Mouse (Mus musculus): ENCODE measurements around the gene Gm11938. TPM values are rescaled to one million over a fixed set of nuclear protein-coding genes. Genes with fewer than 3 reads are reported as not detected.

Gm11938 gene
- not detected for polyA plus RNA-seq (2014; fragmentation: Illumina TruSeq; extraction: RNeasy Lipid Tissue Mini Kit (QIAGEN cat#74804); ENCODE audit: low read depth, low replicate concordance)

DNA sequence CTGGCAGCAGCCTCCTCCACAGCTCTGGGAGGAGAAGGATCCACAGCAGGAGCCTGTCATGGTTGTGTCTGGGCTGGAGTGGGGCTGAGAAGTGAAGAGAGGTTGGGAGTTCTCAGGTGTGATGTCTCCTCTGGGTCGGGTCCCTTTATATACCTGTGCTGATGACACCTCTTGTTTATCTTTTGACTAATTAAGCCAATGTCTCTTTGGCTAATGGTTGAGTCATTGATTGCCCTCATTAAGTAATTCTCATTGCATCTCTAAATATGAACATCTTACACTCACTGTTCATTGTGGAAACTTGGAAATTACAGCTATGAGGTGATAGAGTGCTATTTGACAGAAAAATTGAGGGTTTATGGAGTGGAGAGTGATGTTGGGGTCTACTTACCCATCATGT lies at the start of gene Gm11938:
Gene Gm11938, minus strand, starts transcription at position 101 of the 400 bp plus-strand sequence.

DNA sequence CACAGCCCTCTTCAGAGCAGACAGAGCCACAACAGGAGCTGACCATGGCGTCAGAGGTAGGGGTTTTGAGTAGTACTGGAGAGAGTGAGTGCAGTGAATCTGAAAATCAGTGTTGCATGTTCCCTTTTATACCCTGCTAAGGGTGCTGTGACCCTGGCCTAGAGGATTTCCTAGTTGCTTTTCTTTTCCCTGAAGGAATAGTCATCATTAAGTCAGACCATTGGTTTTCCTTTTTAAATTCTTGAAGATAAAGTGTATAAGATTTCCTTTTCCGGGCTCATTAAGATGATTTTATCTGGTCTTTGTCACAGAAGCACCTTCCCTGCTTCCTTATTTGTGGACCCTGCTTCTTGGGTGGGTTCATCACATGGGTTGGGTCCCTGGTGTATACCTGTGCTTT lies 47.0 kb upstream of the Gm11938 start, which contains the start of gene Gm11555:
Gene Gm11555, minus strand, starts transcription at position 101 of the 400 bp plus-strand sequence.

DNA sequence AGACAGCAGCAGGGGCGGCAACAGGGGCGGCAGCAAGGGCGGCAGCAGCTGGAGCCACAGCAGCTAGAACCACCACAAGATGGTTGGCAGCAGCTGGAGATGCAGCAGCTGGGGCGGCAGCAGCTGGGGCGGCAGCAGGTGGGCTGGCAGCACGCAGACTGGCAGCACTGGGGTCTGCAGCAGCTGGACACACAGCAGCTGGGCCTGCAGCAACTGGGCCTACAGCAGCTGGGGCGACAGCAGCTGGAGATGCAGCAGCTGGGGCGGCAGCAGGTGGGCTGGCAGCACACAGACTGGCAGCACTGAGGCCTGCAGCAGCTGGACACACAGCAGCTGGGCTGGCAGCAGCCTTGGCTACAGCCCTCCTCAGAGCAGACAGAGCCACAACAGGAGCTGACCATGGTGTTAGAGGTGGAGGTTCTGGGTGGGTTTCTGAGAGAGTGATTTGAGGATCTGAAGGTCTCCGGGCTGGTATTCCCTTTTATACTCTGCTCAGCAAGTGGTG lies 40.6 kb upstream of the Gm11938 start, which contains the start of gene Krtap4-7:
Gene Krtap4-7, minus strand, starts transcription at position 455 of the 505 bp plus-strand sequence.

DNA sequence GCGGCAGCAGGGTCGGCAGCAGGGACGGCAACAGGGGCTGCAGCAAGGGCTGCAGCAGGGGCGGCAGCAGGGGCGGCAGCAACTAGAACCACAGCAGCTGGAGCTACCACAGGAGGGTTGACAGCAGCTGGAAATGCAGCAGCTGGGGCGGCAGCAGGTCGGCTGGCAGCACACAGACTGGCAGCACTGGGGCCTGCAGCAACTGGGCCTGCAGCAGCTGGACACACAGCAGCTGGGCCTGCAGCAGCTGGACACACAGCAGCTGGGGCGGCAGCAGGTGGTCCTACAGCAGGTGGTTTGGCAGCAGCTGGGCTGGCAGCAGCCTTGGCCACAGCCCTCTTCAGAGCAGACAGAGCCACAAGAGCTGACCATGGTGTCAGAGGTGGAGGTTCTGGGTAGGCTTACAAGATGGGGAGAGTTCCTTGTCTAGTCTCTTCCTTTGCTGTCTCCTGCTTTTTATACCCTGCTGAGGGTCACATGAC lies 31.6 kb upstream of the Gm11938 start, which contains the start of gene Krtap4-2:
Gene Krtap4-2, minus strand, starts transcription at position 432 of the 482 bp plus-strand sequence.

DNA sequence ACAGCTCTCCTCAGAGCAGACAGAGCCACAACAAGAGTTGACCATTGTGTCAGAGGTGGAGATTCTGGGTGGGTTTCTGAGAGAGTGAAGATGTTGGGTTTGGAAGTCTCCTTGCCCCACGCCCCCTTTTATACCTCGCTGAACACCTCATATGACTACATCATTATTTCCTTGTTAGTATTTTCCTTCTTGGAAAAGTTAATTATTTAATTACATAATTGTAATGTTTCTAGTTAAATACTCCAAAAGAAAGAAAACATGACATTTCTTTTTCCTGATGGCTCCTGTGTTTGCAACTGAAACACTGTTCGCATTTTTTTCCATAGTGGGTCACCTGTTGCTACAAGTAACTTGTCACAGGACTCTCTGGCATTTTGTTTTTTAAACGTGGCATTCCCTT lies 25.0 kb upstream of the Gm11938 start, which contains the start of gene Krtap4-1:
Gene Krtap4-1, minus strand, starts transcription at position 101 of the 400 bp plus-strand sequence.

DNA sequence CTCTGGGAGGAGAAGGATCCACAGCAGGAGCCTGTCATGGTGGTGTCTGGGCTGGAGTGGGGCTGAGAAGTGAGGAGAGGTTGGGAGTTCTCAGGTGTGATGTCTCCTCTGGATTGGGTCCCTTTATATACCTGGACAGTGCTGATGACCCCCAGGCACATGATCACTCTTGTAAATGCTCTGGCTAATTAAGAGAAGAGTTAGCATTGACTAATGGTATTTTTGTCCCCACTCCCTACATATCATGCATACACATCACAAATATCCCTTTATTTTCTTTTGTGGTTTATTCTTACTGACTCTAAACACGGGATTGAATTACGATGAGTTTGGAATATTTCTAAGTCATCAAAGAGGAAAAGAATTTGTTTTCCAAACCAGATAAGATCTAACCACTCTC lies 17.2 kb upstream of the Gm11938 start, which contains the start of gene Gm11562:
Gene Gm11562, minus strand, starts transcription at position 101 of the 400 bp plus-strand sequence.

DNA sequence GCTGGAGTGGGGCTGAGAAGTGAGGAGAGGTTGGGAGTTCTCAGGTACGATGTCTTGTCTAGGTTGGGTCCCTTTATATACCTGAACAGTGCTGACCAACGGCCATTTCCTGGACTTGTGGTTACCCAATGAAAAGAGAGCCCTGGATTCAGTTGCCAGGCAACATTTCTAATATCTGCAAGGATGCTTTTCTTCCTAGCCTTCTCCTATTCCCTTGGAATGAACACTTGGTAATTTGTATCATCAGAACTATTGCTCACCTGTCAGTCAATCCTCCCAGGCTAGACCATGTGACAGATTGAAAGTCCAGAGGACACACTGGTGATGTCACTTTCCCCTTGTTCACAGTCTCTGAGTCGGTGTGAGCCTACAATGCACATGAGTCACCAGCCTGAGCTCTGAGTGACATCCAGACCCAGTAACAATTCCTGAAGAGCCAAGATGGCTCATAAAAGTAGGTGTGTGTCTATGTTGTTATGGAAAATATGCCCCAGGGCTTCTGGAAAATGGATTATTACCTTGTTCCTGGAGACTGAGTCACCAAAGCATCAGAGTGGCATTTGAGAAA lies 11.8 kb upstream of the Gm11938 start, which contains the start of gene Krtap2-4:
Gene Krtap2-4, minus strand, starts transcription at position 51 of the 568 bp plus-strand sequence.

DNA sequence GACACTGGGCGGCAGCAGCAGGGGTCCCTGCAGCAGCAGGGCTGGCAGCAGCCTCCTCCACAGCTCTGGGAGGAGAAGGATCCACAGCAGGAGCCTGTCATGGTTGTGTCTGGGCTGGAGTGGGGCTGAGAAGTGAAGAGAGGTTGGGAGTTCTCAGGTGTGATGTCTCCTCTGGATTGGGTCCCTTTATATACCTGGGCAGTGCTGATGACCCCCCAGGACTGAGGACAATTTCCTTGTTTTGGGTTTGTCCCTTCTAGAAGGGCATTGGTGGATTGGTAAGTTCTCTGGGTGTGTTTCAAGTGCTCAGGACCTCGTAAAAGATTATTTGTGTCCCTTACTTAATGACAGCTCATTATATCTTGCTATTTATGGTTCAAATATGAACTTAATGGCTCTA lies 7.0 kb upstream of the Gm11938 start, which contains the start of gene Gm11937:
Gene Gm11937, minus strand, starts transcription at position 101 of the 400 bp plus-strand sequence.

DNA sequence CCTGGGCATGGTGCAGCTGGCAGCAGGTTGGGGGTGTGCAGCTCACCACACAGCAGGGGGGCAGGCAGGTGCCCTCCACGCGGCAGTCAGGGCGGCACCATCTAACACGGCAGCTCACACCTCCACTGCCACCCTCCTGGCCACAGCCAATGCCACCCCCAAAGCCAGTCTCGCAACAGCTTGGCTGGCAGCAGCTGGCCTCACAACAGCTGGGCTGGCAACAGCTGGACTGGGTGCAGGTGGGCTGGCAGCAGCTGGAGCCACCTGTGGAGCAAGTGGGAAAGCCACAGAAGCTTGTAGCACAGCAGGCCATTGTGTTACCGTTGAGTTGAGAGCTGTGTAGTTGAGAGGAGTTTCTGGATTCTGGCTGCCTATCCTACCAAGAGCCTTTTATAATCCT lies 5.4 kb downstream of the Gm11938 start, which contains the start of gene Krtap9-3:
Gene Krtap9-3, minus strand, starts transcription at position 364 of the 400 bp plus-strand sequence.

DNA sequence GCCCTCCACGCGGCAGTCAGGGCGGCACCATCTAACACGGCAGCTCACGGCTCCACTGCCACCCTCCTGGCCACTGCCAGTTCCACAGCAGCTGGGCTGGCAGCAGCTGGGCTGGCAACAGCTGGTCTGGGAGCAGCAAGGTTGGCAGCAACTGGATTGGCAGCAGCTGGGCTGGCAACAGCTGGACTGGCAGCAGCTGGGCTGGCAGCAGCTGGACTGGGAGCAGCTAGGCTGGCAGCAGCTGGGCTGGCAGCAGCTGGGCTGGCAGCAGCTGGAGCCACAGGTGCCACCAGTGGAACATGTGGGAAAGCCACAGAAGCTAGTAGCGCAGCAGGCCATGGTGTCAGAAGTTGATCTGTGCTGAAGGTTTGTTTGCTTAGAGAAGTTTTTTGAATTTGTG lies 12.1 kb downstream of the Gm11938 start, which contains the start of gene Krtap1-3:
Gene Krtap1-3, minus strand, starts transcription at position 359 of the 400 bp plus-strand sequence.

DNA sequence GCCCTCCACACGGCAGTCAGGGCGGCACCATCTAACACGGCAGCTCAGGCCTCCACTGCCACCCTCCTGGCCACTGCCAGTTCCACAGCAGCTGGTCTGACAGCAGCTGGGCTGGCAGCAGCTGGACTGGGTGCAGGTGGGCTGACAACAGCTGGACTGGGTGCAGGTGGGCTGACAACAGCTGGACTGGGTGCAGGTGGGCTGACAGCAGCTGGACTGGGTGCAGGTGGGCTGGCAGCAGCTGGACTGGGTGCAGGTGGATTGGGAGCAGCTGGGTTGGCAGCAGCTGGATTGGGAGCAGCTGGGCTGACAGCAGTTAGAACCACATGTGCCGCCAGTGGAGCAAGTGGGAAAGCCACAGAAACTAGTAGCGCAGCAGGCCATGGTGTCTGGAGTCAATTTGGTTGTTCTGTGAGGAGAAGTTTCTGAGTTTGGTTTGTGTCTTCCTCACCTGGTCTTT lies 19.8 kb downstream of the Gm11938 start, which contains the start of gene Krtap1-4:
Gene Krtap1-4, minus strand, starts transcription at position 410 of the 460 bp plus-strand sequence.

DNA sequence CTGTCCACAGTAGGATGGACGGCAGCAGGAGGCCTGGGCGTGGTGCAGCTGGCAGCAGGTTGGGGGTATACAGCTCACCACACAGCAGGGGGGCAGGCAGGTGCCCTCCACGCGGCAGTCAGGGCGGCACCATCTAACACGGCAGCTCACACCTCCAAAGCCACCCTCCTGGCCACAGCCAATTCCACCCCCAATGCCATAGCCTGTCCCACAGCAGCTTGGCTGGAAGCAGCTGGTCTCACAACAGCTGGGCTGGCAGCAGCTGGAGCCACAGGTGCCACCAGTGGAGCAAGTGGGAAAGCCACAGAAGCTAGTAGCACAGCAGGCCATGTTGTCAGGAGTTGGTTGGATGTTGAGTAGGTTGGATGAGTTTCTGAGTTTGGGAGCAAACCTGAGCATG lies 22.5 kb downstream of the Gm11938 start, which contains the start of gene Krtap1-5:
Gene Krtap1-5, minus strand, starts transcription at position 381 of the 400 bp plus-strand sequence.

DNA sequence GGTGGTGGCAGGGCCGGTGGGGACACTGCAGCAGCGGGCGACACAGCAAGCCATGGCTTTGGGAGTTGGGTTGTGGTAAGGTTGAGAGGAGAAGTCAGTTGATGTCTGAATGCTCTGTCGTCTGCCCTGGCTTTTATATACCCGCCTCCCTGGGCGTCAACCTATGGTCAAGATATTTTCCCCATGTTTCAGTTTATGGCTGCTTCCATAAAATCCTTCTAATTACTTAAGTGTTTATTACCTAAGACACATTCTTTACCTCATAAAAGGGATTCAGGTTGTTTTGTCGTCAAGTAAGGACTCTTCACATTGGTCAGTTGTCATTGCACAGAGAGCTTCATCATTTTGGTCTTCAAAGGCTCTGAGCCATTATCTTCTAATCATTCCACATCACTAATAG lies 36.6 kb downstream of the Gm11938 start, which contains the start of gene Krtap3-1:
Gene Krtap3-1, minus strand, starts transcription at position 101 of the 400 bp plus-strand sequence.

DNA sequence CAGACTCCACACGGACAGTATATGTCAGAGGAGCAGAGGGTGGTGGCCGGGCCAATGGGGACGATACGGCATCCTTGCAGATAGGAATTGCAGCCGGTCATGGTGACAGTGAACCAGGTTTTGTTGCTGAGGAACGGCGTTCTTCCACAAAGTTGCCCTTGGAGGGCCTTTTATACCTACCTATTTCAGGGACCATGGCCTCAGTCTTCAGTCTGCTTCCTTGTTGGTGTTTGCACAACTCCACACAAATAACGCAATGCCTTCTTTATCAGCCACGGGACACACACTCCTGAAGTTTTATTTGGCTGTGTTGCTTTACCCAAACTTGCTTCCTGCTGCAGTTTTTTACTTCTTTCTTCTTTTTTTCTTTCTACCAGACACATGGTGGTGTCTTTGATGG lies 43.7 kb downstream of the Gm11938 start, which contains the start of gene Gm11939:
Gene Gm11939, minus strand, starts transcription at position 101 of the 400 bp plus-strand sequence.

DNA sequence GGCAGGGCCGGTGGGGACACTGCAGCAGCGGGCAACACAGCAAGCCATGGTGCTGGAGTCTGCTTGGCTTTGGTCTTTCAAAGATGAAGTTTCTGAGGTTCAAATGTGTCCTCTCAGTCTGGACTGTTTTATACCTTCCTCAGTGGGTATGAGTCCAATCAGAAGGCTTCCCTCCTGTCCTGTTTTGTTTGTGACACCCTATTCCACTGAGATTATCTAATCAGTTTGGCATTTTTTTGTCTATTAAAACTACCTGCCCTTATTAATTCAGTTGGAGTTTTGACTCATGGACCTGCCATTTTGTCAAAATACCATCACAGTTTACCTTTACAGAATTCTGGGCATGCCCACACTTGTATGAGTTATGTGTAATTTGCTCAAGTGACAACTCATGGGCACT lies 46.4 kb downstream of the Gm11938 start, which contains the start of gene Krtap3-2:
Gene Krtap3-2, minus strand, starts transcription at position 101 of the 400 bp plus-strand sequence.

Other genes with a start within 250 kb of the Gm11938 start
- not detected for gene Krt28, start 228.4 kb downstream of the Gm11938 start, polyA plus RNA-seq (2014; fragmentation: Illumina TruSeq; extraction: RNeasy Lipid Tissue Mini Kit (QIAGEN cat#74804); ENCODE audit: low read depth, low replicate concordance)
- 4.5 TPM for gene Krt10, start 213.9 kb downstream of the Gm11938 start, polyA plus RNA-seq (2014; fragmentation: Illumina TruSeq; extraction: RNeasy Lipid Tissue Mini Kit (QIAGEN cat#74804); ENCODE audit: low read depth, low replicate concordance)
- gene Krt12, start 181.0 kb downstream of the Gm11938 start, polyA plus RNA-seq (2014; fragmentation: Illumina TruSeq; extraction: RNeasy Lipid Tissue Mini Kit (QIAGEN cat#74804); ENCODE audit: low read depth, low replicate concordance) = not detected
- 0.31 TPM for gene Krt20, start 165.2 kb downstream of the Gm11938 start, polyA plus RNA-seq (2014; fragmentation: Illumina TruSeq; extraction: RNeasy Lipid Tissue Mini Kit (QIAGEN cat#74804); ENCODE audit: low read depth, low replicate concordance)
- gene Krt23, start 110.2 kb downstream of the Gm11938 start, polyA plus RNA-seq (2014; fragmentation: Illumina TruSeq; extraction: RNeasy Lipid Tissue Mini Kit (QIAGEN cat#74804); ENCODE audit: low read depth, low replicate concordance) = not detected
- not detected for gene Krt39, start 82.0 kb downstream of the Gm11938 start, polyA plus RNA-seq (2014; fragmentation: Illumina TruSeq; extraction: RNeasy Lipid Tissue Mini Kit (QIAGEN cat#74804); ENCODE audit: low read depth, low replicate concordance)
- gene Krt40, start 60.1 kb downstream of the Gm11938 start, polyA plus RNA-seq (2014; fragmentation: Illumina TruSeq; extraction: RNeasy Lipid Tissue Mini Kit (QIAGEN cat#74804); ENCODE audit: low read depth, low replicate concordance) = not detected
- gene Krtap3-3, start 52.4 kb downstream of the Gm11938 start, polyA plus RNA-seq (2014; fragmentation: Illumina TruSeq; extraction: RNeasy Lipid Tissue Mini Kit (QIAGEN cat#74804); ENCODE audit: low read depth, low replicate concordance) = not detected
- not detected for gene Krtap3-2, start 46.5 kb downstream of the Gm11938 start, polyA plus RNA-seq (2014; fragmentation: Illumina TruSeq; extraction: RNeasy Lipid Tissue Mini Kit (QIAGEN cat#74804); ENCODE audit: low read depth, low replicate concordance)
- gene Gm11939, start 43.8 kb downstream of the Gm11938 start, polyA plus RNA-seq (2014; fragmentation: Illumina TruSeq; extraction: RNeasy Lipid Tissue Mini Kit (QIAGEN cat#74804); ENCODE audit: low read depth, low replicate concordance) = not detected
- gene Krtap3-1, start 36.7 kb downstream of the Gm11938 start, polyA plus RNA-seq (2014; fragmentation: Illumina TruSeq; extraction: RNeasy Lipid Tissue Mini Kit (QIAGEN cat#74804); ENCODE audit: low read depth, low replicate concordance) = not detected
- gene Krtap1-5, start 22.3 kb downstream of the Gm11938 start, polyA plus RNA-seq (2014; fragmentation: Illumina TruSeq; extraction: RNeasy Lipid Tissue Mini Kit (QIAGEN cat#74804); ENCODE audit: low read depth, low replicate concordance) = not detected
- gene Krtap1-4, start 19.7 kb downstream of the Gm11938 start, polyA plus RNA-seq (2014; fragmentation: Illumina TruSeq; extraction: RNeasy Lipid Tissue Mini Kit (QIAGEN cat#74804); ENCODE audit: low read depth, low replicate concordance) = not detected
- gene Krtap1-3, start 12.0 kb downstream of the Gm11938 start, polyA plus RNA-seq (2014; fragmentation: Illumina TruSeq; extraction: RNeasy Lipid Tissue Mini Kit (QIAGEN cat#74804); ENCODE audit: low read depth, low replicate concordance) = not detected
- not detected for gene Krtap9-3, start 5.2 kb downstream of the Gm11938 start, polyA plus RNA-seq (2014; fragmentation: Illumina TruSeq; extraction: RNeasy Lipid Tissue Mini Kit (QIAGEN cat#74804); ENCODE audit: low read depth, low replicate concordance)
- not detected for gene Gm11937, start 6.9 kb upstream of the Gm11938 start, polyA plus RNA-seq (2014; fragmentation: Illumina TruSeq; extraction: RNeasy Lipid Tissue Mini Kit (QIAGEN cat#74804); ENCODE audit: low read depth, low replicate concordance)
- not detected for gene Krtap2-4, start 11.5 kb upstream of the Gm11938 start, polyA plus RNA-seq (2014; fragmentation: Illumina TruSeq; extraction: RNeasy Lipid Tissue Mini Kit (QIAGEN cat#74804); ENCODE audit: low read depth, low replicate concordance)
- not detected for gene Gm11562, start 17.1 kb upstream of the Gm11938 start, polyA plus RNA-seq (2014; fragmentation: Illumina TruSeq; extraction: RNeasy Lipid Tissue Mini Kit (QIAGEN cat#74804); ENCODE audit: low read depth, low replicate concordance)
- not detected for gene Krtap4-1, start 24.9 kb upstream of the Gm11938 start, polyA plus RNA-seq (2014; fragmentation: Illumina TruSeq; extraction: RNeasy Lipid Tissue Mini Kit (QIAGEN cat#74804); ENCODE audit: low read depth, low replicate concordance)
- not detected for gene Krtap4-2, start 31.8 kb upstream of the Gm11938 start, polyA plus RNA-seq (2014; fragmentation: Illumina TruSeq; extraction: RNeasy Lipid Tissue Mini Kit (QIAGEN cat#74804); ENCODE audit: low read depth, low replicate concordance)
- not detected for gene Krtap4-7, start 40.8 kb upstream of the Gm11938 start, polyA plus RNA-seq (2014; fragmentation: Illumina TruSeq; extraction: RNeasy Lipid Tissue Mini Kit (QIAGEN cat#74804); ENCODE audit: low read depth, low replicate concordance)
- not detected for gene Gm11555, start 46.9 kb upstream of the Gm11938 start, polyA plus RNA-seq (2014; fragmentation: Illumina TruSeq; extraction: RNeasy Lipid Tissue Mini Kit (QIAGEN cat#74804); ENCODE audit: low read depth, low replicate concordance)
- not detected for gene Gm11563, start 55.7 kb upstream of the Gm11938 start, polyA plus RNA-seq (2014; fragmentation: Illumina TruSeq; extraction: RNeasy Lipid Tissue Mini Kit (QIAGEN cat#74804); ENCODE audit: low read depth, low replicate concordance)
- not detected for gene Krtap4-6, start 62.7 kb upstream of the Gm11938 start, polyA plus RNA-seq (2014; fragmentation: Illumina TruSeq; extraction: RNeasy Lipid Tissue Mini Kit (QIAGEN cat#74804); ENCODE audit: low read depth, low replicate concordance)
- gene Gm14190, start 87.4 kb upstream of the Gm11938 start, polyA plus RNA-seq (2014; fragmentation: Illumina TruSeq; extraction: RNeasy Lipid Tissue Mini Kit (QIAGEN cat#74804); ENCODE audit: low read depth, low replicate concordance) = not detected
- gene Gm14180, start 131.0 kb upstream of the Gm11938 start, polyA plus RNA-seq (2014; fragmentation: Illumina TruSeq; extraction: RNeasy Lipid Tissue Mini Kit (QIAGEN cat#74804); ENCODE audit: low read depth, low replicate concordance) = not detected
- not detected for gene Gm11595, start 169.6 kb upstream of the Gm11938 start, polyA plus RNA-seq (2014; fragmentation: Illumina TruSeq; extraction: RNeasy Lipid Tissue Mini Kit (QIAGEN cat#74804); ENCODE audit: low read depth, low replicate concordance)
- not detected for gene Krtap4-8, start 177.4 kb upstream of the Gm11938 start, polyA plus RNA-seq (2014; fragmentation: Illumina TruSeq; extraction: RNeasy Lipid Tissue Mini Kit (QIAGEN cat#74804); ENCODE audit: low read depth, low replicate concordance)
- not detected for gene Krtap4-9, start 181.9 kb upstream of the Gm11938 start, polyA plus RNA-seq (2014; fragmentation: Illumina TruSeq; extraction: RNeasy Lipid Tissue Mini Kit (QIAGEN cat#74804); ENCODE audit: low read depth, low replicate concordance)
- gene Gm11596, start 190.2 kb upstream of the Gm11938 start, polyA plus RNA-seq (2014; fragmentation: Illumina TruSeq; extraction: RNeasy Lipid Tissue Mini Kit (QIAGEN cat#74804); ENCODE audit: low read depth, low replicate concordance) = not detected
- not detected for gene Gm11569, start 195.6 kb upstream of the Gm11938 start, polyA plus RNA-seq (2014; fragmentation: Illumina TruSeq; extraction: RNeasy Lipid Tissue Mini Kit (QIAGEN cat#74804); ENCODE audit: low read depth, low replicate concordance)
- not detected for gene Gm11554, start 201.1 kb upstream of the Gm11938 start, polyA plus RNA-seq (2014; fragmentation: Illumina TruSeq; extraction: RNeasy Lipid Tissue Mini Kit (QIAGEN cat#74804); ENCODE audit: low read depth, low replicate concordance)
- gene Krtap4-13, start 206.6 kb upstream of the Gm11938 start, polyA plus RNA-seq (2014; fragmentation: Illumina TruSeq; extraction: RNeasy Lipid Tissue Mini Kit (QIAGEN cat#74804); ENCODE audit: low read depth, low replicate concordance) = not detected
- not detected for gene Gm11564, start 212.4 kb upstream of the Gm11938 start, polyA plus RNA-seq (2014; fragmentation: Illumina TruSeq; extraction: RNeasy Lipid Tissue Mini Kit (QIAGEN cat#74804); ENCODE audit: low read depth, low replicate concordance)
- gene 2300003K06Rik, start 234.8 kb upstream of the Gm11938 start, polyA plus RNA-seq (2014; fragmentation: Illumina TruSeq; extraction: RNeasy Lipid Tissue Mini Kit (QIAGEN cat#74804); ENCODE audit: low read depth, low replicate concordance) = not detected
- gene Krtap4-16, start 248.3 kb upstream of the Gm11938 start, polyA plus RNA-seq (2014; fragmentation: Illumina TruSeq; extraction: RNeasy Lipid Tissue Mini Kit (QIAGEN cat#74804); ENCODE audit: low read depth, low replicate concordance) = not detected

Data from heart, adult 10 weeks (tissue).